Mouse (Mus musculus): ENCODE measurements around the gene Hoxa11. TPM values are rescaled to one million over a fixed set of nuclear protein-coding genes. Genes with fewer than 3 reads are reported as not detected.

Hoxa11 gene
- polyA plus RNA-seq, 1 experiment, result not detected

DNA sequence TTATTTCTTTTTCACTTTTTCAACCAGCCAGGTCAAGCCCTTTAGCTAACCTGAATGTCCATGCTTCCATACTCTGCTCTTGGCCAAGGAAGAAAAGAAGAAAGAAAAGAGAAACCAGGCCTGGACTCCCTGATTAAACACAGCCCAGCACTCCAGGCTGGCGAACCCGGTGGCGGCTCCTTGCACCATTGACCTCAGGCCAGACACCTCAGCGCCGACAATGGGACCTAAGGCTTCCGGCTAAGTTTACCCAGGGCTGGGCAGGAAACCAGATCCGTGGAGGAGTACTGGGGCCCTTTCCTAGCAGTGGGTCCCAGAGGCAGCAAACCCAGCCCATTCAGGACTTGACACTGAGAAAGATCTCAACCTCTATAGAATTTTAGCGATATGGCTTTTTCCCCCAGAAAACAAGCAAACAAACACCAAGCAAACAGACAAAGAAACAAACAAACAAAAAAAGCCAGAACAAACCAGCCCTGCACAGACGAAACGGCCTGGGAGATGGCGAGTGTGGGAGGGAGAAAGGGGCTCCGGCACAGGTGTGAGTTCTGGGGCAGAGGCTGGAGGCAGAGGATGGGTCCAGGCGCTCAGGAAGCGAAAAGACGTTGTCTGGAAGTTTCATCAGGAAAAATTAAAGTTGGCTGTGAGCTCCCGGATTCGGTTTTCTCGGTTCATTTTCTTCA, 13.6 kb downstream of the Hoxa11 start:
- no peak overlapping the region for H3K4me3 ChIP-seq (ENCODE audit: insufficient read depth, low read depth, low read length)
- H3K4me1 ChIP-seq (ENCODE audit: control insufficient read depth, insufficient read depth, low read length), result no peaks in the 10 kb centered on the region
- WGBS, result 4% methylated on average over 18 of the region's 18 CpGs
- TF ChIP-seq POLR2A (IDR thresholded peaks at IDR 0.05; ENCODE audit: insufficient read depth, low read depth, low read length) (no peak), CTCF (IDR thresholded peaks at IDR 0.05; ENCODE audit: insufficient read depth, low read depth, low read length) (no peak)
- H3K27ac ChIP-seq (ENCODE audit: insufficient read depth, low read depth, low read length), result no peak overlapping the region

DNA sequence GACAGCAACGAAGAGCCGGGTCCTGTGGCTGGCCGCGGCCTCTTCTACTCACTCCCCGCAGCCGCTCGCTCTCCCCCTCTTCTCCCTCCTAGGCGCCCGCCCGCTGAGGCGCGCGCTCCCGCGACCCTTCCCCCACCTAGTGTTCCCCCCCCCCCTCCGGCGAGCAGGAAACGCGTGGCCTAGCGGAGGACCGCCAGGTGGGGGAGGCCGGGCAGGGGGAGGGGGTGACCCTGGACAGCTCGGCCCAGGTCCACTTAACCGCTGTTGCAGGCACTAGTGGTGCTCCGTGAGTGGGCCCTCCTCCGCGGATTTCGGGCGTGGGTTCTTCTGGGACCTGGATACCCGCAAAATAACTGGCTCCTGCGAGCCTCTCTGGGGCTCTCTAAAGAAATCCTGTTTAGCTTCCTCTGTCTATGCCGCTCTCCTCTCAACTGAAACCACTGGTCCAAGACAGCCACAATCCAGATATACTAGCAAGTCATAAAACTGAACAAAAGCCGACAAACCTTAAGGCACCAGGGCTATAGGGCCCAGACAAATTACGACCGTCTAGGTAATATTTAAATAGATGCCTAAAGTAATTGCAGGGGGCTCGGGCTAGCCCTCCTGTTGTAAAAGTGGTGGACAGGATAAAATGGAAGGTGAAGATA, 15.0 kb downstream of the Hoxa11 start, which contains the start of gene Hoxa9:
Gene Hoxa9 (minus strand): TSS at position 574 of the 650 bp plus-strand sequence.
- TF ChIP-seq CTCF (IDR thresholded peaks at IDR 0.05; ENCODE audit: insufficient read depth, low read depth, low read length), result no peak
- no peak for TF ChIP-seq POLR2A (IDR thresholded peaks at IDR 0.05; ENCODE audit: insufficient read depth, low read depth, low read length)
- no peak within 1 kb of the TSS for H3K4me3 ChIP-seq (ENCODE audit: insufficient read depth, low read depth, low read length)
- H3K27ac ChIP-seq (ENCODE audit: insufficient read depth, low read depth, low read length), result no peak within 1 kb of the TSS
- no peaks in the 10 kb centered on the region for H3K4me1 ChIP-seq (ENCODE audit: control insufficient read depth, insufficient read depth, low read length)
- 2% methylated on average over 25 of the region's 36 CpGs for WGBS

DNA sequence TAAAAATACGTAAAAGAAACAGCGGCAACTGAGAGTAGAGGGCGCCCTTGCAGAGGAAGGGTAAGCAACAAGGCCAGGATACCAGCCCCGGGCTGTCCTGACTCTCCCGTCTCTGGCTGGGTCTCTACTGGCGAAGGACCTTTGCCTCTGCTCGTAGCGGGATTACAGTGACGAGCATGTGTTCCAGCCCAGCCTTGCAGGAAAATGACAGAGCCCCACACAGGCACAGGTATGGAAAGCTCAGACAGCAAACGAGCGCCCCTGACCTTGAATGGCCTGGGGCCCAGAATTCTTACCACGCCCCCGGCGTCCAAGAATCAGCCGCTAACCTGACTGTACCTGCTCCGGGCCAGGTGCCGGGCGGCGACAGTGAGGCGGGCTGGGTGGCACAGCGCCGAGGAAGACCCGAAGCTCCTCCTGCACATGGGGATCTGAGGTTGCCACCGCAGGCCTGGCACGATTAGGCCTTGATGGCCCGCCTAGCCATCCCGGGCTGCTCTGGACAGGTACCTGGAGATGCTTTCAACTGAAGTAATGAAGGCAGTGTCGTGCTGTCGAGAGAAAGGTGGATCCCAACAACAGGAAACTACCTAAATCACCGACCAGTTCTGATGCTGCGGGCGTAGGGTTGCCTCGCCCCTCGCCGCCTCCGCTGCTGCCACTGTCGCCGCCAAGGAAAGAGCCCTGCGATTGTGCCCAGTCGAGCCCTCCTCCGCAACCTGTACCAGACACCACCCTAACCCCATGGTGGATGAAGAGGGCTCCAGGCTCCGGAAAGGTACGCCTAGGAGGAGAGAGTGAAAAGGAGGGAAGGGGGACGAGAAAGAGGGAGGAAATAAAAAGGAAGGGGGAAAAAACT, 15.8 kb downstream of the Hoxa11 start:
- H3K27ac ChIP-seq (ENCODE audit: insufficient read depth, low read depth, low read length), result no peak overlapping the region
- TF ChIP-seq CTCF (IDR thresholded peaks at IDR 0.05; ENCODE audit: insufficient read depth, low read depth, low read length), result no peak
- TF ChIP-seq POLR2A (IDR thresholded peaks at IDR 0.05; ENCODE audit: insufficient read depth, low read depth, low read length), result no peak
- no peak overlapping the region for H3K4me3 ChIP-seq (ENCODE audit: insufficient read depth, low read depth, low read length)
- WGBS, result 3% methylated on average over 44 of the region's 44 CpGs
- H3K4me1 ChIP-seq (ENCODE audit: control insufficient read depth, insufficient read depth, low read length), result no peaks in the 10 kb centered on the region

DNA sequence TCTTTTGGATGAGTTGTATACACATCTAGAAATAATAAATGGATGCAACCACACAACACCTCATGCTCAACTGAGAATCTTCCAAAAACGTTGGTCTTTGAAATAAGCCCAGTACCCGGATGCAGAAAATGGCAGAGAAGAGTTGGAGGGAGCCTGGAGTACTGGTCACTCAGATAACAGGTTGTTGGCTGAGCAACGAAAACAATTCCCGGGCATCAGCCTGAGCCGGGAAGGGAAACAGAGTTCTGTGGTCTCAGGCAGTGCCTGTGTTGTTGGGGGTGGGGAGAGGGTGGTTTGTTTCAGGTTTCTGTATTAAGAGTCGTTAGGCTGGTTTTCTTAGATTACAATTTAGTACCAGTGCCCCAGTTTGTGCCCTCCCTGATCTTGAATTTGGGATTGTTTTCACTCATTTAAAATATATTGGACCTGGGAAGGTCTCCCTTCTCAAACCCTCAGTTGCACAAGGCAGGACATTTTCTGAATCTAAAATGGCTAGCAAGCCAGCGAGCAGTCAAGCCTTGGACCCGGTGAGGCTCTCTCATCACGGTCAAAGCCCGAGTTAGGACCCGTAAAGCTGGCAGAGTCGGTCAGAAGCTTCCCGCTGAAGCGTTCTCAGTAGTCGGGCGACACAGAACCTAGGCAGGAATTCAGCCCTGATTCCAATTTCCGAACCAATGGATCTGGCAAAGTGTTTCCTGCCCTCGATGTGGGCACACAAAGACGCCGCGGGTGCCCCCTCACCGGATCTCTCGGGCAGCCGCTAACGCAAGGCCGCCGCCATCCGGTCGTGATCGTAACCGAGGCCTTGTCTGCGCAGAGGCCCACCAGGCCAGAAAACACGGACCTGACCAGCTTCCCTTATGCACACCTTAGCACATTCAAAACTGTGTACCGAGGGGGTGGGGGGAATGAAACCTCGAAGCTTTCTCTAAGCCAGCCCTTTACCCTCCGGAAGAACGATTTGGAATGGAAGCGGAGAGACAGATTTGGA, 16.8 kb downstream of the Hoxa11 start:
- TF ChIP-seq CTCF (IDR thresholded peaks at IDR 0.05; ENCODE audit: insufficient read depth, low read depth, low read length) (no peak), POLR2A (IDR thresholded peaks at IDR 0.05; ENCODE audit: insufficient read depth, low read depth, low read length) (no peak)
- Histone ChIP-seq H3K27ac (ENCODE audit: insufficient read depth, low read depth, low read length) (no peak overlapping the region), H3K4me1 (ENCODE audit: control insufficient read depth, insufficient read depth, low read length) (no peaks in the 10 kb centered on the region), H3K4me3 (ENCODE audit: insufficient read depth, low read depth, low read length) (no peak overlapping the region)
- WGBS, result 3% methylated on average over 38 of the region's 38 CpGs

DNA sequence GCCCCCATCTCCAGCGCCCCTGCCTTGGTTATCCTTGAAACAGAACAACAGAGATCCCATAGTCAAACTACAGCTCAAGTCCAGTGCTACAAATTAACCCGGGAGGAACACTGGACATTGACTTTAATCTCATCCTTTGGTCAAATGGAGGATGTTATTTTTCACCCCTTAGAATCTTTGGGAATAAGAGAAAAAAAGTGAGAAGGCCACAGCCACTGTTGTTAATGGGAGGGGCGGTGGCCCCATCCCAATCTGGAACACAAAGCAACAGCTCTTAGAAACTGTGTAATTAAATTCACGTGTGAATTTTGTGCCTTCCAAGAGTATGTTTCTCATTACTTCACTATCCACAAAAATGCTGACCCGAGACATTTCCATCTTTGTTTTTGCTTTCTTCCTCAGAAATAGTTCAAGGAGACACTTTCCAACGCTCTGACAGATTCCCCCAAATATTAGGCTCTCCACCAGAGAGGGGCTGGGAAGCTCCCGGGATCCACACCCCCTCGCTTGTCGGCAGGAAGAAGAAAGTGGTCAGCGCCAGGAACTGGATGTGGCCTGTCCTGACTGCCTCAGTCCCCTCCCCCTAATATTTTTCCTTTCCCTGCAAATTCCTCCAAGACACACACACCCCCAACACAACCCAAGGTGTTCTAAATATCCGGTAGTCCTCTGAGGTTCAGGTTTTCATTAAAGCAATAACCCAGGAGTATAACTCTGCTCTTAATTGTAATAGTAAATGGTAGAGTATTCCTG, 18.0 kb downstream of the Hoxa11 start:
- H3K27ac ChIP-seq (ENCODE audit: insufficient read depth, low read depth, low read length), result no peak overlapping the region
- no peaks in the 10 kb centered on the region for H3K4me1 ChIP-seq (ENCODE audit: control insufficient read depth, insufficient read depth, low read length)
- WGBS, result 7% methylated on average over 11 of the region's 11 CpGs
- no peak overlapping the region for H3K4me3 ChIP-seq (ENCODE audit: insufficient read depth, low read depth, low read length)
- TF ChIP-seq POLR2A (IDR thresholded peaks at IDR 0.05; ENCODE audit: insufficient read depth, low read depth, low read length), result no peak
- TF ChIP-seq CTCF (IDR thresholded peaks at IDR 0.05; ENCODE audit: insufficient read depth, low read depth, low read length), result no peak

DNA sequence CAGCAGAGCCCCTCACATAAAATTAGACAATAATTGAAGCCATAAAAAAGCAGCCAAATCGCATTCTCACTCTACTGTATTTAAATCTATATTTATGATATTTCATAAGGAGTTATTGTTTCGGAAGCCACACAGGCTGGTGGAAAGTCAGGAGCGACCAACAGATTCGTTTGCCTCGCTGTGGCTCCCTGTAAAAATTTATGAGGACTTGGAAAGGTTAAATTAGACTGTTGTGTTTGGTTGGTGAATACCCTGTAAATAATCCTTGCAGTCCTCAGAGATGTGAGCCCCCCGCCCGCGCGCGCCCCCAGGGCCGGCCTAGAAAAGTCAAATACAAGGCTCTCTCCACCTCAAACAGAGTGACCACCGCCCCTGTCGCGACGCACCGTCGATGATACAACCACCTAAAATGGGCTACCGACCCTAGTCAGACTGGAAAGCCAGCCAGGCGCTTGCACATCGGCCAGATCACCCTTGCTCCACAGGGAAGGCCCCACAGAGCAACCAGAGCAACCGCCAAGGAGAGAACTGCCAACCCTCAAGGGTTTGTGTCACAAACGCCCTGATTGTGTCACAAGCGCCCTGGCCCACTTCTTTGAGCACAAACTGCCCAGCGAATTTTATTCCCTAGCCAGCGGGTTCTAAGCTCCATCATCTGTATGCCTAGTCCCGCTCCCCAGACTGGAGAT, 18.9 kb downstream of the Hoxa11 start:
- Histone ChIP-seq H3K4me3 (ENCODE audit: insufficient read depth, low read depth, low read length) (no peak overlapping the region), H3K4me1 (ENCODE audit: control insufficient read depth, insufficient read depth, low read length) (peaks cover 1% of the 10 kb centered on the region; the same call in 1 of the 2 replicates), H3K27ac (ENCODE audit: insufficient read depth, low read depth, low read length) (no peak overlapping the region)
- TF ChIP-seq POLR2A (IDR thresholded peaks at IDR 0.05; ENCODE audit: insufficient read depth, low read depth, low read length) (no peak), CTCF (IDR thresholded peaks at IDR 0.05; ENCODE audit: insufficient read depth, low read depth, low read length) (no peak)
- WGBS, result 4% methylated on average over 26 of the region's 26 CpGs

All from olfactory bulb, adult 2 months (tissue).